Mouse (Mus musculus) adrenal gland, postnatal 25 days (tissue): ENCODE results near the gene Olfr849. TPM values are rescaled to one million over a fixed set of nuclear protein-coding genes. Genes with fewer than 3 reads are reported as not detected.

Source experiments
- DNase-seq: peaks from one replicate; pipeline ENCODE4 v3.0.0; 2021; ENCODE audit warnings: mixed read lengths
- long read RNA-seq: library from polyadenylated mRNA; stranded (forward); transcript quantifications from one replicate; pipeline ENCODE4 v2.0.0, GENCODE M21; 2021
- total RNA-seq: library from RNA; stranded (reverse); gene quantifications from 2 replicates; pipeline ENCODE4 v1.2.3, GENCODE M21; 2021

Olfr849 gene
- total RNA-seq, result not detected in 2 replicates
- long read RNA-seq, result 0 reads

DNA sequence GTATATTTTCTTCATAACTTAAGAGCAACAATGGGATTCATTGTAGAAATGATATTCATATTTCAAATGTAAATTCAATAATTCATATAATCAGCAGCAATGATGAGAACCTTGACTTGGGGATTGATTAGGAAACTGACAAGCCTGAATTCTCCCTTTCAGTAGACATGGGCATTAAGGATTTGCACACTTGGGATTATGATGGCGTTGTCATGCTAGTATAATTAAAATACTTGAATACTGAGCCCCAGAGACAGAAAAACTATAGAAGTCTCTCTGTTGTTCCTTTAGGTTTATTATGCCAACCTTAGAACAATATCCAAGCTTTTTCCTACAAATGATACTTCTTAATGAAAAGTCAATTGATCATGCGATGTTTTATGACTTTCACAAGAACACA lies at the start of gene Olfr849:
Olfr849 (plus strand) TSS at position 301 of the 400 bp plus-strand sequence.
- DNase-seq, result no peak

DNA sequence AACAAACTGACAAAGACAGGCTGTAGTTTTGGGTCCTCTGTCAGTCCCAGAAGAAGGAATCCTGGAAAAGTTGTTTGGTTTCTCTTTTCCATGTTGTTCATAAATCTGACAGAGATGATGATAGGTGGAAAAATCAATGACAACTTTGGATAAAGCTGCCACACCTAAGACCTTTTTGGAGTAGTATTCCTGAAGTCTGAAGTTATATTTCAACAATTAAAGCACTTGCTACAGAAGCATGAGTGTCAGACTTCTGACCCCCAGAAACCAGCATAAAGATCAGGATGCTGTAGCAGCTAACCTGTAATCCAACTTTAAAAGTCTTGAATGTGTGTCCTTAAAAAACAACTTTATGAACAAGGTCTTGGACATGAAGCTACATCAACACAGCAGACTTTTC lies 38.1 kb downstream of the Olfr849 start, which contains the start of gene Olfr850:
Olfr850 (minus strand) TSS at position 101 of the 400 bp plus-strand sequence.
- no peak for DNase-seq

DNA sequence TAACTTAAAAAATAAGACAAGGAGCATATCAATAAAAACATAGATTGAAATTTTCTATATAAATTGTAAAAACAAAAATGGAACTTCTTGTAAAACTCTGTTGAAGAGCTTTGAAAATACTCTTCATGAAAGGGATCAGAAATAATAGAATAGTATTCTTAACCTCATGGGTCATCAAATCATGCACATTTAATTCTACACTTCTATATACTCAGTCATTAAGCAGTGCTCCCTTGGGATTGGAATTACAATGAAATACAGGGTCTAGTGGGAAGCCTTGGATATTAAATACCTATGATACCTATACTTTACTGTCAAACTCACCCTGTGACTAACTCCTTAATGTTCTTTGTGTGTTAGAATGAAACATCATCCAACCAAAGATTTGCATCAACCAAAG lies 52.9 kb downstream of the Olfr849 start, which contains the start of gene Olfr851:
Olfr851 (plus strand) TSS at position 301 of the 400 bp plus-strand sequence.
- no peak for DNase-seq

Other genes starting within 250 kb of the Olfr849 start
- not detected in 2 replicates for gene Olfr843, start 188.3 kb upstream of the Olfr849 start, total RNA-seq
- gene Olfr844, start 123.9 kb upstream of the Olfr849 start, total RNA-seq, result not detected in 2 replicates
- gene Olfr845, start 103.8 kb upstream of the Olfr849 start, total RNA-seq, result not detected in 2 replicates
- gene Olfr846, start 76.3 kb upstream of the Olfr849 start, total RNA-seq, result not detected in 2 replicates
- gene Olfr847, start 61.6 kb upstream of the Olfr849 start, total RNA-seq, result not detected in 2 replicates
- gene Olfr850, start 38.0 kb downstream of the Olfr849 start, total RNA-seq, result not detected in 2 replicates
- not detected in 2 replicates for gene Olfr851, start 53.0 kb downstream of the Olfr849 start, total RNA-seq
- not detected in 2 replicates for gene Olfr853, start 100.8 kb downstream of the Olfr849 start, total RNA-seq
- not detected in 2 replicates for gene Olfr854, start 127.1 kb downstream of the Olfr849 start, total RNA-seq
- not detected in 2 replicates for gene Olfr855, start 142.4 kb downstream of the Olfr849 start, total RNA-seq
- 24.7 and 30.1 TPM in 2 replicates for gene Zfp317, start 181.8 kb downstream of the Olfr849 start, total RNA-seq